In genomic region chr11:77936846-77937245, GRCm38 (mm10) we compare ENCODE assay signal across 18 mouse cellular contexts. TPM values are rescaled to one million over a fixed set of nuclear protein-coding genes. Genes with fewer than 3 reads are reported as not detected.
DNase-seq lines count a peak whose midpoint lies in the region; ATAC-seq and TF ChIP-seq lines count a peak whose summit lies in the region.
"Had no signal": no experiment of that assay in that cellular context is flagged by ENCODE, and none has a peak within 500 bp of the region (broad histone marks: within the 10 kb centered on the region; RNA-seq: fewer than 3 reads in every experiment).

No protein-coding gene starts in this region.

- H3K27me3 ChIP-seq in forebrain, embryonic 12.5 days: peaks cover 94% of the 10 kb centered on the region
- H3K27me3 ChIP-seq in forebrain, embryonic 10.5 days (ENCODE audit: poor library complexity, severe bottlenecking): peaks cover 98% of the 10 kb centered on the region
- H3K27me3 ChIP-seq in forebrain, postnatal 0 days (ENCODE audit: insufficient read depth, low read length): no peaks in the 10 kb centered on the region
- no peaks in the 10 kb centered on the region; the same call in 1 of the 2 replicates for H3K27me3 ChIP-seq in midbrain, postnatal 0 days (ENCODE audit: insufficient read depth, low read length)

- no peak overlapping the region for H3K4me3 ChIP-seq in forebrain, embryonic 12.5 days (replicated peaks)
- no peak overlapping the region for H3K4me3 ChIP-seq in forebrain, embryonic 10.5 days
- H3K4me3 ChIP-seq in forebrain, postnatal 0 days (ENCODE audit: low read depth, low read length): no peak overlapping the region
- H3K4me3 ChIP-seq in midbrain, postnatal 0 days (ENCODE audit: low read depth, low read length): no peak overlapping the region
- H3K4me3 ChIP-seq: embryonic facial prominence, embryonic 13.5 days; heart, embryonic 12.5 days; left cerebral cortex, adult 2 months had no signal

- ATAC-seq in forebrain, embryonic 12.5 days (ENCODE audit: low FRiP score): no peak
- ATAC-seq in forebrain, postnatal 0 days: no peak
- ATAC-seq in midbrain, postnatal 0 days (ENCODE audit: low FRiP score): no peak

- TF ChIP-seq POLR2A in brain, embryonic 14.5 days (IDR thresholded peaks at IDR 0.05; ENCODE audit: borderline replicate concordance, extremely low read depth, insufficient read depth, insufficient read length, poor library complexity, severe bottlenecking): no peak

- no peak for TF ChIP-seq CTCF in brain, embryonic 14.5 days (IDR thresholded peaks at IDR 0.05; ENCODE audit: borderline replicate concordance, extremely low read depth, insufficient read depth, insufficient read length)
- TF ChIP-seq CTCF in forebrain, postnatal 0 days (IDR thresholded peaks at IDR 0.05; ENCODE audit: low read depth): no peak
- TF ChIP-seq CTCF in midbrain, postnatal 0 days (IDR thresholded peaks at IDR 0.05): no peak

- H3K4me2 ChIP-seq in forebrain, embryonic 12.5 days: peak overlapping the region; percentile 13
- H3K4me2 ChIP-seq in forebrain, postnatal 0 days (ENCODE audit: low read depth): peak overlapping the region; percentile 70
- 0 out of 2 replicates have a peak overlapping the region, but pooled peaks have one; percentile 6 for H3K4me2 ChIP-seq in midbrain, postnatal 0 days (ENCODE audit: low read depth, low read length, poor library complexity, severe bottlenecking)
- H3K4me2 ChIP-seq: embryonic facial prominence, embryonic 13.5 days; heart, embryonic 12.5 days had no signal

- H3K9me3 ChIP-seq in forebrain, embryonic 12.5 days: no peaks in the 10 kb centered on the region
- no peaks in the 10 kb centered on the region for H3K9me3 ChIP-seq in forebrain, embryonic 10.5 days
- no peaks in the 10 kb centered on the region for H3K9me3 ChIP-seq in forebrain, postnatal 0 days (ENCODE audit: low read length)
- no peaks in the 10 kb centered on the region for H3K9me3 ChIP-seq in midbrain, postnatal 0 days (ENCODE audit: low read length)
- H3K9me3 ChIP-seq: embryonic facial prominence, embryonic 13.5 days; G1E; heart, embryonic 12.5 days had no signal

- H3K9ac ChIP-seq in forebrain, embryonic 12.5 days: no peak overlapping the region
- H3K9ac ChIP-seq in forebrain, postnatal 0 days: peak overlapping the region; percentile 25; the same call in 1 of the 2 replicates
- no peak overlapping the region for H3K9ac ChIP-seq in midbrain, postnatal 0 days (replicated peaks; ENCODE audit: low read length, poor library complexity, severe bottlenecking)
- H3K9ac ChIP-seq: embryonic facial prominence, embryonic 13.5 days; heart, embryonic 12.5 days had no signal

- peaks cover 50% of the 10 kb centered on the region for H3K4me1 ChIP-seq in forebrain, embryonic 12.5 days
- peaks cover 45% of the 10 kb centered on the region for H3K4me1 ChIP-seq in forebrain, embryonic 10.5 days
- H3K4me1 ChIP-seq in forebrain, postnatal 0 days (ENCODE audit: insufficient read depth): peaks cover 33% of the 10 kb centered on the region
- peaks cover 4% of the 10 kb centered on the region; the same call in 1 of the 2 replicates for H3K4me1 ChIP-seq in midbrain, postnatal 0 days (ENCODE audit: insufficient read depth, low read length)
- H3K4me1 ChIP-seq: embryonic facial prominence, embryonic 13.5 days; heart, embryonic 12.5 days had no signal

- no peaks in the 10 kb centered on the region for H3K36me3 ChIP-seq in forebrain, embryonic 12.5 days (replicated peaks)
- H3K36me3 ChIP-seq in forebrain, embryonic 10.5 days (replicated peaks): no peaks in the 10 kb centered on the region
- no peaks in the 10 kb centered on the region for H3K36me3 ChIP-seq in forebrain, postnatal 0 days (ENCODE audit: insufficient read depth)
- peaks cover 3% of the 10 kb centered on the region; the same call in 1 of the 2 replicates for H3K36me3 ChIP-seq in midbrain, postnatal 0 days (ENCODE audit: insufficient read depth, low read length)
- H3K36me3 ChIP-seq: embryonic facial prominence, embryonic 13.5 days; G1E; heart, embryonic 12.5 days had no signal

- no peak for DNase-seq in forebrain, embryonic 10.5 days (ENCODE audit: extremely low spot score, low spot score)
- DNase-seq in brain, embryonic 14.5 days (ENCODE audit: low read depth): peak; percentile 70
- DNase-seq in forebrain, postnatal 0 days: no peak
- DNase-seq in midbrain, postnatal 0 days (ENCODE audit: low spot score): no peak
- no peak for DNase-seq in gastrocnemius, postnatal 4 days (ENCODE audit: low spot score in 2 of 2)
- DNase-seq in right cerebral cortex, postnatal 10 days (ENCODE audit: low spot score in 2 of 2): no peak
- DNase-seq: adrenal gland, postnatal 14 days; gastrocnemius, postnatal 14 days; heart, postnatal 4 days; kidney, adult 2 months; lung, adult 2 months; spleen, adult 18-20 months had no signal

- WGBS in forebrain, embryonic 12.5 days: 9% methylated on average over 8 of the region's 8 CpGs
- 7% methylated on average over 8 of the region's 8 CpGs for WGBS in forebrain, embryonic 10.5 days
- WGBS in forebrain, postnatal 0 days: 14% methylated on average over 8 of the region's 8 CpGs
- 14% methylated on average over 8 of the region's 8 CpGs for WGBS in midbrain, postnatal 0 days

- no peak overlapping the region for H3K27ac ChIP-seq in forebrain, embryonic 12.5 days
- H3K27ac ChIP-seq in forebrain, embryonic 10.5 days: no peak overlapping the region
- H3K27ac ChIP-seq in forebrain, postnatal 0 days (ENCODE audit: low read depth, low read length): peak overlapping the region; percentile 24; the same call in 1 of the 2 replicates
- no peak overlapping the region for H3K27ac ChIP-seq in midbrain, postnatal 0 days (ENCODE audit: low read depth, low read length)
- H3K27ac ChIP-seq: embryonic facial prominence, embryonic 13.5 days; left cerebral cortex, adult 2 months had no signal

RNA-seq across cellular contexts. Expression of gene Sez6, which starts 6.2 kb away (rescaled TPM):
- polyA plus RNA-seq in forebrain, embryonic 12.5 days (2016; fragmentation: Nextera tagmentation; extraction: Ambion mirVana): 54.0 and 62.2 TPM in 2 replicates
- 2.8 and 4.3 TPM in 2 replicates for polyA plus RNA-seq in forebrain, embryonic 10.5 days (2016; fragmentation: Nextera tagmentation; extraction: Ambion mirVana)
- polyA plus RNA-seq in brain, embryonic 14.5 days (2012; rRNA removed): 173 and 174 TPM in 2 replicates
- 150 and 194 TPM in 2 replicates for total RNA-seq in forebrain, postnatal 0 days (2014; rRNA removed)
- polyA plus RNA-seq in forebrain, postnatal 0 days (2015; fragmentation: Nextera tagmentation; extraction: Ambion mirVana): 183 and 214 TPM in 2 replicates
- 160 and 173 TPM in 2 replicates for total RNA-seq in midbrain, postnatal 0 days (2014; rRNA removed)
- 121 and 125 TPM in 2 replicates for polyA plus RNA-seq in midbrain, postnatal 0 days (2015; fragmentation: Nextera tagmentation; extraction: Ambion mirVana)
- total RNA-seq in gastrocnemius, postnatal 4 days (2021): 1 to 10 TPM in 1 of 2 experiments, under 1 TPM in 1; 0.21 to 1.0 TPM
- polyA plus RNA-seq: C2C12 had no signal

RNA-seq across cellular contexts. Expression of gene Pipox, which starts 43.0 kb away (rescaled TPM):
- 14.5 and 16.5 TPM in 2 replicates for polyA plus RNA-seq in forebrain, embryonic 12.5 days (2016; fragmentation: Nextera tagmentation; extraction: Ambion mirVana)
- polyA plus RNA-seq in forebrain, embryonic 10.5 days (2016; fragmentation: Nextera tagmentation; extraction: Ambion mirVana): 10.0 and 10.1 TPM in 2 replicates
- polyA plus RNA-seq in brain, embryonic 14.5 days (2012; rRNA removed): 10.0 and 19.2 TPM in 2 replicates
- total RNA-seq in forebrain, postnatal 0 days (2014; rRNA removed): 3.8 and 6.8 TPM in 2 replicates
- 3.7 and 4.2 TPM in 2 replicates for polyA plus RNA-seq in forebrain, postnatal 0 days (2015; fragmentation: Nextera tagmentation; extraction: Ambion mirVana)
- total RNA-seq in midbrain, postnatal 0 days (2014; rRNA removed): 3.4 and 3.6 TPM in 2 replicates
- 3.8 and 5.1 TPM in 2 replicates for polyA plus RNA-seq in midbrain, postnatal 0 days (2015; fragmentation: Nextera tagmentation; extraction: Ambion mirVana)
- total RNA-seq in gastrocnemius, postnatal 4 days (2021): under 1 TPM; 0.34 to 0.57 TPM
- total RNA-seq: G1E had no signal
- polyA plus RNA-seq: C2C12, G1E had no signal

RNA-seq across cellular contexts. Expression of gene Phf12, which starts 45.7 kb away (rescaled TPM):
- 29.1 and 29.6 TPM in 2 replicates for polyA plus RNA-seq in forebrain, embryonic 12.5 days (2016; fragmentation: Nextera tagmentation; extraction: Ambion mirVana)
- polyA plus RNA-seq in forebrain, embryonic 10.5 days (2016; fragmentation: Nextera tagmentation; extraction: Ambion mirVana): 17.0 and 20.7 TPM in 2 replicates
- 64.7 and 76.0 TPM in 2 replicates for polyA plus RNA-seq in brain, embryonic 14.5 days (2012; rRNA removed)
- total RNA-seq in forebrain, postnatal 0 days (2014; rRNA removed): 35.9 and 49.3 TPM in 2 replicates
- polyA plus RNA-seq in forebrain, postnatal 0 days (2015; fragmentation: Nextera tagmentation; extraction: Ambion mirVana): 6.2 and 9.1 TPM in 2 replicates
- 31.6 and 53.9 TPM in 2 replicates for total RNA-seq in midbrain, postnatal 0 days (2014; rRNA removed)
- polyA plus RNA-seq in midbrain, postnatal 0 days (2015; fragmentation: Nextera tagmentation; extraction: Ambion mirVana): 9.3 and 9.9 TPM in 2 replicates
- total RNA-seq in gastrocnemius, postnatal 4 days (2021): 10 to 100 TPM; 35.4 to 39.9 TPM

Comparison
In these comparisons a context has a peak if more than half of its experiments do, and no peak if none do; other contexts are left out.
1. RNA of gene Sez6, which starts 6.2 kb away (polyA plus RNA-seq): 183 to 214 TPM in forebrain, postnatal 0 days, 173 to 174 TPM in brain, embryonic 14.5 days, 121 to 125 TPM in midbrain, postnatal 0 days and 54.0 to 62.2 TPM in forebrain, embryonic 12.5 days; 2.8 to 4.3 TPM in forebrain, embryonic 10.5 days; every median in the first group is over 10 times any median in the second.
2. H3K4me2 ChIP-seq: peak in every context shown above with its lines; median percentile 70 in forebrain, postnatal 0 days; 13 in forebrain, embryonic 12.5 days; 6 in midbrain, postnatal 0 days.